Mouse (Mus musculus) hindbrain, postnatal 0 days (tissue): ENCODE measurements around the gene Efnb3. TPM values are rescaled to one million over a fixed set of nuclear protein-coding genes. Genes with fewer than 3 reads are reported as not detected.
"Not testable (repeated sequence)": the region's sequence is repeated elsewhere in the genome, so short reads cannot be mapped to it uniquely, and the experiment has no call there.

Source experiments
- ATAC-seq: fragments of 200-750 bp; cut with Nextera tagmentation; 2 replicates; pipeline ENCODE4 v1.8.0; 2017; ENCODE audit warnings: mild to moderate bottlenecking, moderate TSS enrichment, moderate library complexity
- DNase-seq: peaks from one replicate; pipeline ENCODE4 v3.0.0-alpha.2; 2015; ENCODE audit warnings: low spot score
- H3K27ac ChIP-seq: fragments of 300-500 bp; sonication (generic); 2 replicates; pipeline ENCODE4 v1.5.1; 2014; ENCODE audit warnings: mild to moderate bottlenecking
- H3K27me3 ChIP-seq: fragments of 300-500 bp; sonication (generic); 2 replicates; pipeline ENCODE4 v1.6.1; 2014; ENCODE audit warnings: low read length, mixed read lengths; ENCODE audit not compliant: insufficient read depth
- H3K36me3 ChIP-seq: fragments of 300-500 bp; sonication (generic); 2 replicates; pipeline ENCODE4 v1.6.1; 2014; ENCODE audit warnings: low read length, mixed read lengths; ENCODE audit not compliant: insufficient read depth
- H3K4me1 ChIP-seq: fragments of 300-500 bp; sonication (generic); 2 replicates; pipeline ENCODE4 v1.6.1; 2014; ENCODE audit warnings: antibody characterized with exemption, low read length, mixed read lengths; ENCODE audit not compliant: insufficient read depth
- H3K4me2 ChIP-seq: fragments of 300-500 bp; sonication (generic); 2 replicates; pipeline ENCODE4 v1.6.1; 2014; ENCODE audit warnings: low read depth, mild to moderate bottlenecking, low read length, moderate library complexity, mixed read lengths
- H3K4me3 ChIP-seq: fragments of 300-500 bp; sonication (generic); 2 replicates; pipeline ENCODE4 v1.5.1; 2014; ENCODE audit warnings: low read length
- H3K9ac ChIP-seq: fragments of 300-500 bp; sonication (generic); replicated peaks from 2 replicates; pipeline ENCODE4 v1.6.1; 2014; ENCODE audit warnings: mild to moderate bottlenecking, low read length, moderate library complexity, mixed read lengths
- H3K9me3 ChIP-seq: fragments of 300-500 bp; sonication (generic); 2 replicates; pipeline ENCODE4 v1.6.1; 2016; ENCODE audit warnings: low read length, mixed read lengths
- CTCF ChIP-seq: IDR thresholded peaks from 2 replicates; pipeline ENCODE4 v1.5.1; 2016; ENCODE audit warnings: antibody characterized with exemption, control low read depth, low read depth
- WGBS: fragments of 180-500 bp; shearing (Covaris S2); extraction: QIAGEN DNeasy Blood & Tissue Kit; methylation state at CpG from one replicate; pipeline ENCODE4 v1.1.7; 2014; 5-methylcytosine and 5-hydroxymethylcytosine counted together
- polyA plus RNA-seq: library from polyadenylated mRNA; unstranded; fragments of >200 nt; fragmentation: Nextera tagmentation; extraction: Ambion mirVana; gene quantifications from 2 replicates; pipeline ENCODE4 v1.2.1, GENCODE M21; 2015
- total RNA-seq: library from RNA; depleted of rRNA; stranded (reverse); fragments of >200 nt; gene quantifications from 2 replicates; pipeline ENCODE4 v1.2.3, GENCODE M21; 2014

Efnb3 gene
- total and polyA plus RNA-seq, 2 experiments from 2014 or later = 94.4 to 111 TPM

- Histone ChIP-seq H3K9me3 (no peaks in the 10 kb centered on the region), H3K9ac (no peak overlapping the region), H3K36me3 (no peaks in the 10 kb centered on the region), H3K27me3 (no peaks in the 10 kb centered on the region), H3K4me1 (peaks cover 5% of the 10 kb centered on the region; the same call in 1 of the 2 replicates), H3K27ac (no peak overlapping the region), H3K4me2 (no peak overlapping the region), H3K4me3 (no peak overlapping the region)
- TF ChIP-seq CTCF = peak; percentile 37; the same call in 1 of the 2 replicates
- ATAC-seq = no peak
- WGBS = 81% methylated on average over 7 of the region's 7 CpGs
- DNase-seq = no peak
These were observed 27.4 kb downstream of the Efnb3 start for GRCm38 (mm10) chr11:69532480-69533150.

- H3K9me3 ChIP-seq, H3K36me3 ChIP-seq, H3K9ac ChIP-seq, H3K4me2 ChIP-seq, H3K4me3 ChIP-seq, ATAC-seq, H3K27me3 ChIP-seq, DNase-seq, H3K4me1 ChIP-seq, H3K27ac ChIP-seq: not testable (repeated sequence)
- 88% methylated on average over 6 of the region's 6 CpGs for WGBS
- TF ChIP-seq CTCF = peak; percentile 38
These were observed 29.2 kb downstream of the Efnb3 start for GRCm38 (mm10) chr11:69530755-69531154.

- not testable (repeated sequence) for H3K4me1 ChIP-seq, H3K36me3 ChIP-seq, H3K9ac ChIP-seq, H3K27ac ChIP-seq, DNase-seq, H3K4me2 ChIP-seq, H3K27me3 ChIP-seq, H3K4me3 ChIP-seq, ATAC-seq, H3K9me3 ChIP-seq
- peak; percentile 16; the same call in 1 of the 2 replicates for TF ChIP-seq CTCF
- WGBS = 91% methylated on average over 3 of the region's 3 CpGs
These were observed 29.7 kb downstream of the Efnb3 start for GRCm38 (mm10) chr11:69530281-69530680.

- H3K9ac ChIP-seq = no peak overlapping the region
- no peak for TF ChIP-seq CTCF
- peak overlapping the region; percentile 48; the same call in 1 of the 2 replicates for H3K4me2 ChIP-seq
- no peak overlapping the region for H3K4me3 ChIP-seq
- no peaks in the 10 kb centered on the region for H3K36me3 ChIP-seq
- ATAC-seq (no peak), DNase-seq (no peak)
- WGBS = 69% methylated on average over 4 of the region's 4 CpGs
- peak overlapping the region; percentile 92 for H3K27ac ChIP-seq
- peaks cover 6% of the 10 kb centered on the region; the same call in 1 of the 2 replicates for H3K4me1 ChIP-seq
- no peaks in the 10 kb centered on the region for H3K27me3 ChIP-seq
- no peaks in the 10 kb centered on the region for H3K9me3 ChIP-seq
These were observed 32.0 kb downstream of the Efnb3 start for GRCm38 (mm10) chr11:69528031-69528390.

GRCm38 (mm10) chr11:69527098-69528030 is 32.6 kb downstream of the Efnb3 start:
- Histone ChIP-seq H3K36me3 (no peaks in the 10 kb centered on the region), H3K27ac (peak overlapping the region; percentile 92), H3K4me3 (peak overlapping the region; percentile 2; the same call in 1 of the 2 replicates), H3K9me3 (no peaks in the 10 kb centered on the region), H3K9ac (peak overlapping the region; percentile 48), H3K4me1 (peaks cover 6% of the 10 kb centered on the region; the same call in 1 of the 2 replicates), H3K4me2 (peak overlapping the region; percentile 48), H3K27me3 (no peaks in the 10 kb centered on the region)
- no peak for TF ChIP-seq CTCF
- WGBS = 4% methylated on average over 30 of the region's 30 CpGs
- DNase-seq = peak; percentile 75
- ATAC-seq = peak; percentile 73

GRCm38 (mm10) chr11:69526631-69527030 is 33.4 kb downstream of the Efnb3 start:
- ATAC-seq (peak; percentile 31; the same call in 1 of the 2 replicates), DNase-seq (no peak)
- Histone ChIP-seq H3K27me3 (no peaks in the 10 kb centered on the region), H3K4me3 (no peak overlapping the region), H3K36me3 (no peaks in the 10 kb centered on the region), H3K9me3 (no peaks in the 10 kb centered on the region), H3K9ac (peak overlapping the region; percentile 48), H3K4me2 (peak overlapping the region; percentile 48), H3K4me1 (peaks cover 6% of the 10 kb centered on the region; the same call in 1 of the 2 replicates), H3K27ac (peak overlapping the region; percentile 92)
- TF ChIP-seq CTCF = no peak
- 16% methylated on average over 4 of the region's 4 CpGs for WGBS
